Mouse (Mus musculus) heart, postnatal 0 days (tissue): ENCODE measurements at regions not wholly inside any gene's neighbourhood (a gene's known extent, or its start where the extent isn't known, plus 50 kb on each side); places are given as distances from the start of the nearest gene placed in this dataset.

Source experiments
- CTCF ChIP-seq: IDR thresholded peaks from 2 replicates; pipeline ENCODE4 v1.5.1; 2016; ENCODE audit warnings: antibody characterized with exemption, control low read depth, low read depth
- EP300 ChIP-seq: IDR thresholded peaks from 2 replicates; pipeline ENCODE4 v1.6.1; 2016; ENCODE audit warnings: antibody characterized with exemption, low read depth

DNA sequence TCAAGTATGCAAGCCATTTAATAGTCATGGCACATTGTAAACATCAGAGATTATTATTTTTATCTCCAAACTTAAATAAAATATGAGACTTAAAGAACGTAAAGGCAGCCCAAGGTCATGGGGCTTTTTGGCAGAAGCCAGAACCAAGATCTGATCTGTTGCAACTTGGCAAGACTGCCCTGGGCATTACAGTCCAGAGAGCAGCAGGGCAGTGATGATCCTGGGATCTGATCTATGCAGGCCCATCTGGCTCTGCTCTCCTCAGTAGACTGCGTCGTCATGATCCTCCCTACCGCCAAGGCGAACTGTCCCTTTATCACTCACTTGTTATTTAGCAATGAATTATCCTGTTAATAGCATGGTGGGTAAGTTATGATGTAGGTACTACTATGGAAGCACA lies 372.0 kb downstream of the Cdh11 start:
- TF ChIP-seq CTCF (no peak), EP300 (no peak)
